Mouse (Mus musculus) adrenal gland, adult 18-20 months (tissue): ENCODE measurements around the gene Smyd3. TPM values are rescaled to one million over a fixed set of nuclear protein-coding genes. Genes with fewer than 3 reads are reported as not detected.

Experiments
- DNase-seq, 2 experiments: peaks; one replicate each; pipeline ENCODE4 v3.0.0; 2021 to 2022; ENCODE audit warnings: low spot score in 2 of 2
- total RNA-seq, 2 experiments: library from RNA; stranded (reverse); gene quantifications; 1 replicate in 1 of 2; 2 replicates in 1 of 2; pipeline ENCODE4 v1.2.3; 2021

The Smyd3 gene
- total RNA-seq, 2 experiments from 2014 or later: 7.8 to 8.7 TPM

- no peak for DNase-seq
Observed at GRCm38 (mm10) chr1:179073846-179074245, 444.0 kb downstream of the Smyd3 start.

- no peak for DNase-seq
Observed at GRCm38 (mm10) chr1:179072935-179073654, 444.7 kb downstream of the Smyd3 start.

GRCm38 (mm10) chr1:179072406-179072805 lies 445.4 kb downstream of the Smyd3 start:
- no peak for DNase-seq

- DNase-seq: no peak
Observed at GRCm38 (mm10) chr1:179068990-179069389, 448.9 kb downstream of the Smyd3 start.

GRCm38 (mm10) chr1:179065294-179065601 lies 452.6 kb downstream of the Smyd3 start:
- no peak for DNase-seq

GRCm38 (mm10) chr1:179064601-179065293 lies 453.1 kb downstream of the Smyd3 start:
- DNase-seq: no peak

GRCm38 (mm10) chr1:179061759-179062168 lies 456.1 kb downstream of the Smyd3 start:
- peak; percentile 49 to 63 for DNase-seq

GRCm38 (mm10) chr1:179061053-179061452 lies 456.8 kb downstream of the Smyd3 start:
- DNase-seq: no peak

GRCm38 (mm10) chr1:179060113-179060955 lies 457.5 kb downstream of the Smyd3 start:
- no peak for DNase-seq

- no peak for DNase-seq
Observed at GRCm38 (mm10) chr1:179059286-179060112, 458.3 kb downstream of the Smyd3 start.

GRCm38 (mm10) chr1:179058675-179059074 lies 459.2 kb downstream of the Smyd3 start:
- DNase-seq: no peak

GRCm38 (mm10) chr1:179055760-179056159 lies 462.1 kb downstream of the Smyd3 start:
- no peak for DNase-seq

- DNase-seq: no peak
Observed at GRCm38 (mm10) chr1:179054385-179055116, 463.3 kb downstream of the Smyd3 start.

- no peak for DNase-seq
Observed at GRCm38 (mm10) chr1:179052545-179053180, 465.2 kb downstream of the Smyd3 start.

- DNase-seq: no peak
Observed at GRCm38 (mm10) chr1:179047931-179048596, 469.8 kb downstream of the Smyd3 start.

- no peak for DNase-seq
Observed at GRCm38 (mm10) chr1:179045856-179046714, 471.8 kb downstream of the Smyd3 start.

- no peak for DNase-seq
Observed at GRCm38 (mm10) chr1:179044165-179044564, 473.7 kb downstream of the Smyd3 start.

- DNase-seq: no peak
Observed at GRCm38 (mm10) chr1:179043644-179044043, 474.2 kb downstream of the Smyd3 start.
